Mouse (Mus musculus): ENCODE data around the gene Tceanc2.

Gene Tceanc2

DNA sequence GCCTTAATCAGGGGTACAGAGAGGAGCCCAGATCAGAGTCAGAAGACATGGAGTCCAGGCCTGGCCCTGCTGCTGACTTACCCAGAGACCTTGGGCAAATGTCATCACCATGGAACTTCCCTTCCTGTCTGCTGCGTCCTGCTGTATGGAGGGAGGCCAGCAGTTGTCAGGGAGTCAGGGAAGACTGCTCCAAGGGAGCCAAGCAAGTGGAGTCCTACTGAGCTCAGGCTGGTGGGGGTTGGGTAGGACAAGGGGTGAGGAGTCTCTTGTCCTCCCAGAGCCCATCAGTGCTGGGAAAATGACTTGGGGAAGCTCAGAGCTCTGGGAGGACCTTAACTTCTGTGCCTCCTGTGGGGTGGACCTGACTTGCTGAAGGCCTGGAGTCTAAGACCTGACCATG, 94.6 kb downstream of the Tceanc2 start:
- no peak for DNase-seq (ENCODE audit: low read depth, low spot score)
